Mouse (Mus musculus): ENCODE data around the gene Tubg1. TPM values are rescaled to one million over a fixed set of nuclear protein-coding genes. Genes with fewer than 3 reads are reported as not detected.

The Tubg1 gene
- 7.6 TPM for polyA plus RNA-seq (2015; fragmentation: Illumina TruSeq; extraction: RNeasy Lipid Tissue Mini Kit (QIAGEN cat#74804); ENCODE audit: insufficient read depth, low read depth, low replicate concordance)

GRCm38 (mm10) chr11:101119761-101120544 is at the start of gene Tubg1, which contains the start of gene Retreg3:
Tubg1 (plus strand) TSS chr11:101119938.
Retreg3 (minus strand) TSS chr11:101119893.

GRCm38 (mm10) chr11:101078121-101078520 is 41.6 kb upstream of the Tubg1 start, which contains the start of gene Hsd17b1:
Hsd17b1 (plus strand) TSS chr11:101078411.

GRCm38 (mm10) chr11:101082208-101083082 is 37.3 kb upstream of the Tubg1 start, which contains the start of gene Coasy:
Coasy (plus strand) TSS chr11:101082565.

GRCm38 (mm10) chr11:101086756-101087681 is 32.7 kb upstream of the Tubg1 start, which contains the start of gene Mlx:
Mlx (plus strand) TSS chr11:101087277.

GRCm38 (mm10) chr11:101095314-101096024 is 24.3 kb upstream of the Tubg1 start, which contains the start of gene Psmc3ip:
Psmc3ip (minus strand) TSS chr11:101095436.

GRCm38 (mm10) chr11:101155728-101156371 is 36.1 kb downstream of the Tubg1 start, which contains the start of gene Tubg2:
Tubg2 (plus strand) TSS chr11:101155907.

GRCm38 (mm10) chr11:101170354-101170810 is 50.6 kb downstream of the Tubg1 start, which contains the start of gene Cntnap1:
Cntnap1 (plus strand) TSS chr11:101170523.

GRCm38 (mm10) chr11:101170811-101171610 is 51.3 kb downstream of the Tubg1 start, which contains the start of gene Plekhh3:
Plekhh3 (minus strand) TSS chr11:101171351.

GRCm38 (mm10) chr11:101174851-101175628 is 55.3 kb downstream of the Tubg1 start, which contains the start of gene Ccr10:
Ccr10 (minus strand) TSS chr11:101175443.

Other genes with a start within 250 kb of the Tubg1 start
- gene Stat3, start 180.4 kb upstream of the Tubg1 start, polyA plus RNA-seq (2015; fragmentation: Illumina TruSeq; extraction: RNeasy Lipid Tissue Mini Kit (QIAGEN cat#74804); ENCODE audit: insufficient read depth, low read depth, low replicate concordance) = 16.6 TPM
- gene Cavin1, start 149.1 kb upstream of the Tubg1 start, polyA plus RNA-seq (2015; fragmentation: Illumina TruSeq; extraction: RNeasy Lipid Tissue Mini Kit (QIAGEN cat#74804); ENCODE audit: insufficient read depth, low read depth, low replicate concordance) = 54.5 TPM
- gene Atp6v0a1, start 110.5 kb upstream of the Tubg1 start, polyA plus RNA-seq (2015; fragmentation: Illumina TruSeq; extraction: RNeasy Lipid Tissue Mini Kit (QIAGEN cat#74804); ENCODE audit: insufficient read depth, low read depth, low replicate concordance) = 9.5 TPM
- 5.2 TPM for gene Naglu, start 49.9 kb upstream of the Tubg1 start, polyA plus RNA-seq (2015; fragmentation: Illumina TruSeq; extraction: RNeasy Lipid Tissue Mini Kit (QIAGEN cat#74804); ENCODE audit: insufficient read depth, low read depth, low replicate concordance)
- gene Hsd17b1, start 41.5 kb upstream of the Tubg1 start, polyA plus RNA-seq (2015; fragmentation: Illumina TruSeq; extraction: RNeasy Lipid Tissue Mini Kit (QIAGEN cat#74804); ENCODE audit: insufficient read depth, low read depth, low replicate concordance) = not detected
- gene Coasy, start 37.4 kb upstream of the Tubg1 start, polyA plus RNA-seq (2015; fragmentation: Illumina TruSeq; extraction: RNeasy Lipid Tissue Mini Kit (QIAGEN cat#74804); ENCODE audit: insufficient read depth, low read depth, low replicate concordance) = 12.0 TPM
- gene Mlx, start 32.7 kb upstream of the Tubg1 start, polyA plus RNA-seq (2015; fragmentation: Illumina TruSeq; extraction: RNeasy Lipid Tissue Mini Kit (QIAGEN cat#74804); ENCODE audit: insufficient read depth, low read depth, low replicate concordance) = 13.6 TPM
- gene Psmc3ip, start 24.5 kb upstream of the Tubg1 start, polyA plus RNA-seq (2015; fragmentation: Illumina TruSeq; extraction: RNeasy Lipid Tissue Mini Kit (QIAGEN cat#74804); ENCODE audit: insufficient read depth, low read depth, low replicate concordance) = 0.89 TPM
- gene Retreg3, start within 50 bp of the Tubg1 start, polyA plus RNA-seq (2015; fragmentation: Illumina TruSeq; extraction: RNeasy Lipid Tissue Mini Kit (QIAGEN cat#74804); ENCODE audit: insufficient read depth, low read depth, low replicate concordance) = 11.9 TPM
- 1.7 TPM for gene Tubg2, start 36.0 kb downstream of the Tubg1 start, polyA plus RNA-seq (2015; fragmentation: Illumina TruSeq; extraction: RNeasy Lipid Tissue Mini Kit (QIAGEN cat#74804); ENCODE audit: insufficient read depth, low read depth, low replicate concordance)
- gene Cntnap1, start 50.6 kb downstream of the Tubg1 start, polyA plus RNA-seq (2015; fragmentation: Illumina TruSeq; extraction: RNeasy Lipid Tissue Mini Kit (QIAGEN cat#74804); ENCODE audit: insufficient read depth, low read depth, low replicate concordance) = 1.2 TPM
- gene Plekhh3, start 51.4 kb downstream of the Tubg1 start, polyA plus RNA-seq (2015; fragmentation: Illumina TruSeq; extraction: RNeasy Lipid Tissue Mini Kit (QIAGEN cat#74804); ENCODE audit: insufficient read depth, low read depth, low replicate concordance) = 4.4 TPM
- not detected for gene Ccr10, start 55.5 kb downstream of the Tubg1 start, polyA plus RNA-seq (2015; fragmentation: Illumina TruSeq; extraction: RNeasy Lipid Tissue Mini Kit (QIAGEN cat#74804); ENCODE audit: insufficient read depth, low read depth, low replicate concordance)
- 9.6 TPM for gene Ezh1, start 106.5 kb downstream of the Tubg1 start, polyA plus RNA-seq (2015; fragmentation: Illumina TruSeq; extraction: RNeasy Lipid Tissue Mini Kit (QIAGEN cat#74804); ENCODE audit: insufficient read depth, low read depth, low replicate concordance)
- 30.5 TPM for gene Ramp2, start 126.1 kb downstream of the Tubg1 start, polyA plus RNA-seq (2015; fragmentation: Illumina TruSeq; extraction: RNeasy Lipid Tissue Mini Kit (QIAGEN cat#74804); ENCODE audit: insufficient read depth, low read depth, low replicate concordance)
- gene Vps25, start 133.8 kb downstream of the Tubg1 start, polyA plus RNA-seq (2015; fragmentation: Illumina TruSeq; extraction: RNeasy Lipid Tissue Mini Kit (QIAGEN cat#74804); ENCODE audit: insufficient read depth, low read depth, low replicate concordance) = 32.2 TPM
- gene Wnk4, start 140.6 kb downstream of the Tubg1 start, polyA plus RNA-seq (2015; fragmentation: Illumina TruSeq; extraction: RNeasy Lipid Tissue Mini Kit (QIAGEN cat#74804); ENCODE audit: insufficient read depth, low read depth, low replicate concordance) = 4.7 TPM
- gene Cntd1, start 159.1 kb downstream of the Tubg1 start, polyA plus RNA-seq (2015; fragmentation: Illumina TruSeq; extraction: RNeasy Lipid Tissue Mini Kit (QIAGEN cat#74804); ENCODE audit: insufficient read depth, low read depth, low replicate concordance) = not detected
- gene Coa3, start 159.2 kb downstream of the Tubg1 start, polyA plus RNA-seq (2015; fragmentation: Illumina TruSeq; extraction: RNeasy Lipid Tissue Mini Kit (QIAGEN cat#74804); ENCODE audit: insufficient read depth, low read depth, low replicate concordance) = 56.2 TPM
- 20.4 TPM for gene Becn1, start 182.3 kb downstream of the Tubg1 start, polyA plus RNA-seq (2015; fragmentation: Illumina TruSeq; extraction: RNeasy Lipid Tissue Mini Kit (QIAGEN cat#74804); ENCODE audit: insufficient read depth, low read depth, low replicate concordance)
- gene Psme3, start 196.3 kb downstream of the Tubg1 start, polyA plus RNA-seq (2015; fragmentation: Illumina TruSeq; extraction: RNeasy Lipid Tissue Mini Kit (QIAGEN cat#74804); ENCODE audit: insufficient read depth, low read depth, low replicate concordance) = 15.3 TPM
- 4.8 TPM for gene Aoc2, start 205.1 kb downstream of the Tubg1 start, polyA plus RNA-seq (2015; fragmentation: Illumina TruSeq; extraction: RNeasy Lipid Tissue Mini Kit (QIAGEN cat#74804); ENCODE audit: insufficient read depth, low read depth, low replicate concordance)
- gene Aoc3, start 210.7 kb downstream of the Tubg1 start, polyA plus RNA-seq (2015; fragmentation: Illumina TruSeq; extraction: RNeasy Lipid Tissue Mini Kit (QIAGEN cat#74804); ENCODE audit: insufficient read depth, low read depth, low replicate concordance) = 8.3 TPM
- not detected for gene G6pc, start 247.6 kb downstream of the Tubg1 start, polyA plus RNA-seq (2015; fragmentation: Illumina TruSeq; extraction: RNeasy Lipid Tissue Mini Kit (QIAGEN cat#74804); ENCODE audit: insufficient read depth, low read depth, low replicate concordance)